Mouse (Mus musculus): ENCODE measurements around the gene Cdc14a.

GRCm38 (mm10) chr3:116228360-116229245 is 195.2 kb downstream of the Cdc14a start:
- TF ChIP-seq CTCF (IDR thresholded peaks at IDR 0.05; ENCODE audit: extremely low read depth, insufficient read depth, insufficient read length, insufficient replicate concordance): no peak
- TF ChIP-seq POLR2A (IDR thresholded peaks at IDR 0.05; ENCODE audit: low read depth, low read length): no peak
